Mouse (Mus musculus): ENCODE data around the gene Mtor. TPM values are rescaled to one million over a fixed set of nuclear protein-coding genes. Genes with fewer than 3 reads are reported as not detected.

Mtor gene
- polyA plus RNA-seq, 2 experiments, result 18.0 to 18.5 TPM

- no peak overlapping the region for H3K4me2 ChIP-seq (replicated peaks; ENCODE audit: low read depth, low read length, severe bottlenecking)
- no peaks in the 10 kb centered on the region for H3K27me3 ChIP-seq (ENCODE audit: control insufficient read depth, insufficient read depth, low read length)
- WGBS, result 93% methylated on average over 5 of the region's 5 CpGs
- H3K9ac ChIP-seq (ENCODE audit: low read depth, low read length, severe bottlenecking), result no peak overlapping the region
- no peak overlapping the region for H3K4me3 ChIP-seq (replicated peaks; ENCODE audit: low read length)
- H3K36me3 ChIP-seq (ENCODE audit: control insufficient read depth, insufficient read depth, low read length), result peaks cover 82% of the 10 kb centered on the region
- H3K4me1 ChIP-seq (ENCODE audit: control insufficient read depth, insufficient read depth, low read length), result no peaks in the 10 kb centered on the region
- DNase-seq (ENCODE audit: low spot score), result no peak
- ATAC-seq (ENCODE audit: low FRiP score, low read depth), result no peak
- H3K9me3 ChIP-seq (ENCODE audit: control insufficient read depth, low read length), result no peaks in the 10 kb centered on the region
- no peak for TF ChIP-seq POLR2A (IDR thresholded peaks at IDR 0.05; ENCODE audit: borderline replicate concordance, extremely low read depth, insufficient read depth, insufficient read length)
- H3K27ac ChIP-seq (replicated peaks; ENCODE audit: low read depth, low read length), result no peak overlapping the region
These were observed 7.1 kb downstream of the Mtor start for GRCm38 (mm10) chr4:148455477-148456025.

DNA sequence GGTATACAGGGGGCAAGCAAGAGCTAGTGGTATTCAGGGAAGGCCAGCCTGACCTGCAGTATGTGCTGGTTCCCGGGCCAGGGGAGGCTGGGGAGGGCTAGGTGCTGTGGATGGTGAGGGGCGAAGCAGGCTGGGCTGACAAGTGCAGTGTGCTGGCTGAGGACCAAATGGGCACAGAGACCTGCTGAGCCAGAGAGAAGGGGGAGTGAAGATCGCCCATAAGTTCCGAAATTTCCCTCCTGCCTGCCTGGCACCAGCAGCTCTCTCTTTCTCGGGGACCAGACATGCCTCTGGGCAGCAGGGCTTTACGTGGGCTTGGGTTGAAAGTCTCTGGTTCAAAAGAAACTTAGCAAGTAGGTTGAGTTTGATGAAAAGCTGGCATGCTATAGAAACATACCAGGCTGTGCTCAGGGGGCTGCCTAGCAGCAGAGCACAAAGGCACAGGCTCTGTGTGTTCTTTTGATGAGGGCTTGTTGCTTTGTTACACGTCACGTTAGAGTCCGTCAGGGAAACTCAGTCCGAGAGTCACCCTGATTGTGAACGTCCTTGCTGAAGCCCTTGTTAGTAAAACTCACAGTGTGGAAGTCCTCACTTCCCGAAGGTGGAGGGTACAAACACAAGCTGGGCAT is 12.4 kb downstream of the Mtor start:
- Histone ChIP-seq H3K27ac (replicated peaks; ENCODE audit: low read depth, low read length) (no peak overlapping the region), H3K4me3 (replicated peaks; ENCODE audit: low read length) (no peak overlapping the region), H3K9me3 (ENCODE audit: control insufficient read depth, low read length) (no peaks in the 10 kb centered on the region), H3K36me3 (ENCODE audit: control insufficient read depth, insufficient read depth, low read length) (peaks cover 92% of the 10 kb centered on the region), H3K9ac (ENCODE audit: low read depth, low read length, severe bottlenecking) (no peak overlapping the region), H3K4me1 (ENCODE audit: control insufficient read depth, insufficient read depth, low read length) (no peaks in the 10 kb centered on the region), H3K4me2 (replicated peaks; ENCODE audit: low read depth, low read length, severe bottlenecking) (no peak overlapping the region), H3K27me3 (ENCODE audit: control insufficient read depth, insufficient read depth, low read length) (no peaks in the 10 kb centered on the region)
- WGBS, result 93% methylated on average over 12 of the region's 12 CpGs
- ATAC-seq (ENCODE audit: low FRiP score, low read depth), result no peak
- DNase-seq (ENCODE audit: low spot score), result no peak
- no peak for TF ChIP-seq POLR2A (IDR thresholded peaks at IDR 0.05; ENCODE audit: borderline replicate concordance, extremely low read depth, insufficient read depth, insufficient read length)

DNA sequence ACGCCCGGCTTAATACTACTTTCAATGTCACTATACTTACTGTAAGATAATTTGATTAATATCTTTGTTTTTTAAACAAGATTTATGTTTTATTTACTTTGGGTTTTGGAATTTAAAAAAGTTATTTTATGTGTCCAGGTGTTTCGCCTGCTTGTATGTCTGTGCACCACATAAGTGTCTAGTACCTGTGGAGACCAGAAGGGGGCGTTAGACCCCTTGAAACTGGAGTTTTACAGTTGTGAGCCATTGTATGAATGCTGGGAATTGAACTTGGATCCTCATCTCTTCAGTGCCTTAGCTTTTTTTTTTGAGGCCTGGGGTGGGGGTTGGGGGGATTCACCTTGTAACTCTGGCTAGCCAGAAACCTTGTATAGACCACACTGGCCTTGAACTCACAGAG is 13.4 kb downstream of the Mtor start:
- H3K4me1 ChIP-seq (ENCODE audit: control insufficient read depth, insufficient read depth, low read length), result no peaks in the 10 kb centered on the region
- H3K27ac ChIP-seq (replicated peaks; ENCODE audit: low read depth, low read length), result no peak overlapping the region
- no peak overlapping the region for H3K9ac ChIP-seq (ENCODE audit: low read depth, low read length, severe bottlenecking)
- DNase-seq (ENCODE audit: low spot score) (no peak), ATAC-seq (ENCODE audit: low FRiP score, low read depth) (no peak)
- H3K4me3 ChIP-seq (replicated peaks; ENCODE audit: low read length), result no peak overlapping the region
- no peaks in the 10 kb centered on the region for H3K27me3 ChIP-seq (ENCODE audit: control insufficient read depth, insufficient read depth, low read length)
- peaks cover 92% of the 10 kb centered on the region for H3K36me3 ChIP-seq (ENCODE audit: control insufficient read depth, insufficient read depth, low read length)
- no peaks in the 10 kb centered on the region for H3K9me3 ChIP-seq (ENCODE audit: control insufficient read depth, low read length)
- TF ChIP-seq POLR2A (IDR thresholded peaks at IDR 0.05; ENCODE audit: borderline replicate concordance, extremely low read depth, insufficient read depth, insufficient read length), result no peak
- WGBS, result 81% methylated on average over 4 of the region's 4 CpGs
- H3K4me2 ChIP-seq (replicated peaks; ENCODE audit: low read depth, low read length, severe bottlenecking), result no peak overlapping the region

GRCm38 (mm10) chr4:148462717-148463116 is 14.3 kb downstream of the Mtor start:
- H3K4me2 ChIP-seq (replicated peaks; ENCODE audit: low read depth, low read length, severe bottlenecking), result no peak overlapping the region
- H3K27ac ChIP-seq (replicated peaks; ENCODE audit: low read depth, low read length), result no peak overlapping the region
- H3K27me3 ChIP-seq (ENCODE audit: control insufficient read depth, insufficient read depth, low read length), result no peaks in the 10 kb centered on the region
- no peaks in the 10 kb centered on the region for H3K9me3 ChIP-seq (ENCODE audit: control insufficient read depth, low read length)
- no peak overlapping the region for H3K4me3 ChIP-seq (replicated peaks; ENCODE audit: low read length)
- 97% methylated on average over 13 of the region's 13 CpGs for WGBS
- no peaks in the 10 kb centered on the region for H3K4me1 ChIP-seq (ENCODE audit: control insufficient read depth, insufficient read depth, low read length)
- DNase-seq (ENCODE audit: low spot score) (no peak), ATAC-seq (ENCODE audit: low FRiP score, low read depth) (no peak)
- H3K9ac ChIP-seq (ENCODE audit: low read depth, low read length, severe bottlenecking), result no peak overlapping the region
- peaks cover 88% of the 10 kb centered on the region for H3K36me3 ChIP-seq (ENCODE audit: control insufficient read depth, insufficient read depth, low read length)
- no peak for TF ChIP-seq POLR2A (IDR thresholded peaks at IDR 0.05; ENCODE audit: borderline replicate concordance, extremely low read depth, insufficient read depth, insufficient read length)

DNA sequence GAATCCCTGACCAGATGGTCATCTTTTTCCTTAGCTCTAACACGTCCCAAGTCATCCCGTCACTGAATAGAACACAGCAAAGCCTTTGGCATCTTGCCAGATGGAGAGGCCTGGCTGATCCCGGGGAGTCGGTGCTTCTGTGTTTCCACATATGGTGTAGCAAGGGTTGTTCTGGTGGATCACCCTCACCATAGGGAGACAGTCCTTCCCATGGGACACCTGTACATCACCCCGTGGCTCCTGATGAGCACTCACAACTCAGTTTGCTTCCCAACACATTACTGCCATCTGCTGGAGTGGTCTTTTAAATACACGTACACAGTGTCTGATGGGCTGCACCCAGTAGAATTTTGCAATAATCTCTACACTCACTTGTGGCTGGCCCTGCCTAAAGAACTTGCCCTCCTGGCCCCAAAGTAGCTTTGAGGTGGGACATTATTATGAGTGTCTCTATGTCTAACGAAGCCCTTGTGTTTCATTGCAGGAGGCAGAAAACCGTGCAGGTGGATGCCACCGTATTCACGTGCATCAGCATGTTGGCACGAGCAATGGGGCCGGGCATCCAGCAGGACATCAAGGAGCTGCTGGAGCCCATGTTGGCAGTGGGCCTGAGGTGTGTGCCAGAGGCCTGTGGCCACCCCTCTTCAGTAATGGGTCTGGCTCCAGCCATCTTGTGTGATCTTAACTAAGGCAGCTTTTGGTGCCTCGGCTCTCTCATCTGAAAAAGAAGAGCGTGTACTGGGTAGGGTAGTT is 15.0 kb downstream of the Mtor start:
- H3K4me1 ChIP-seq (ENCODE audit: control insufficient read depth, insufficient read depth, low read length), result no peaks in the 10 kb centered on the region
- H3K27me3 ChIP-seq (ENCODE audit: control insufficient read depth, insufficient read depth, low read length), result no peaks in the 10 kb centered on the region
- no peaks in the 10 kb centered on the region for H3K9me3 ChIP-seq (ENCODE audit: control insufficient read depth, low read length)
- H3K9ac ChIP-seq (ENCODE audit: low read depth, low read length, severe bottlenecking), result no peak overlapping the region
- DNase-seq (ENCODE audit: low spot score) (no peak), ATAC-seq (ENCODE audit: low FRiP score, low read depth) (no peak)
- H3K36me3 ChIP-seq (ENCODE audit: control insufficient read depth, insufficient read depth, low read length), result peaks cover 88% of the 10 kb centered on the region
- H3K4me2 ChIP-seq (replicated peaks; ENCODE audit: low read depth, low read length, severe bottlenecking), result no peak overlapping the region
- no peak for TF ChIP-seq POLR2A (IDR thresholded peaks at IDR 0.05; ENCODE audit: borderline replicate concordance, extremely low read depth, insufficient read depth, insufficient read length)
- WGBS, result 77% methylated on average over 14 of the region's 14 CpGs
- no peak overlapping the region for H3K4me3 ChIP-seq (replicated peaks; ENCODE audit: low read length)
- no peak overlapping the region for H3K27ac ChIP-seq (replicated peaks; ENCODE audit: low read depth, low read length)

Data from limb, embryonic 14.5 days (tissue).